Mouse (Mus musculus) hindbrain, embryonic 14.5 days (tissue): ENCODE measurements around the gene Mybl2. TPM values are rescaled to one million over a fixed set of nuclear protein-coding genes. Genes with fewer than 3 reads are reported as not detected.

Experiments
- ATAC-seq: fragments of 200-750 bp; cut with Nextera tagmentation; 2 replicates; pipeline ENCODE4 v1.8.0; 2017; ENCODE audit warnings: moderate number of reproducible peaks, mild to moderate bottlenecking, moderate TSS enrichment, moderate library complexity; ENCODE audit not compliant: low FRiP score
- DNase-seq: peaks from one replicate; pipeline ENCODE4 v3.0.0-alpha.2; 2015; ENCODE audit warnings: low spot score
- H3K27ac ChIP-seq: fragments of 300-500 bp; sonication (generic); 2 replicates; pipeline ENCODE4 v1.5.1; 2014; ENCODE audit warnings: mild to moderate bottlenecking, moderate library complexity
- H3K27me3 ChIP-seq: fragments of 300-500 bp; sonication (generic); 2 replicates; pipeline ENCODE4 v1.6.1; 2014; ENCODE audit warnings: mild to moderate bottlenecking, low read length, mixed read lengths; ENCODE audit not compliant: control insufficient read depth, insufficient read depth
- H3K36me3 ChIP-seq: fragments of 300-500 bp; sonication (generic); replicated peaks from 2 replicates; pipeline ENCODE4 v1.6.1; 2014; ENCODE audit not compliant: control insufficient read depth, insufficient read depth
- H3K4me1 ChIP-seq: fragments of 300-500 bp; sonication (generic); replicated peaks from 2 replicates; pipeline ENCODE4 v1.6.1; 2014; ENCODE audit warnings: antibody characterized with exemption, low read length, mixed read lengths; ENCODE audit not compliant: control insufficient read depth, insufficient read depth
- H3K4me2 ChIP-seq: fragments of 300-500 bp; sonication (generic); replicated peaks from 2 replicates; pipeline ENCODE4 v1.6.1; 2014; ENCODE audit warnings: mild to moderate bottlenecking, moderate library complexity
- H3K4me3 ChIP-seq: fragments of 300-500 bp; sonication (generic); replicated peaks from 2 replicates; pipeline ENCODE4 v1.5.1; 2014; ENCODE audit warnings: mild to moderate bottlenecking, low read length
- H3K9ac ChIP-seq: fragments of 300-500 bp; sonication (generic); 2 replicates; pipeline ENCODE4 v1.6.1; 2014
- H3K9me3 ChIP-seq: fragments of 300-500 bp; sonication (generic); 2 replicates; pipeline ENCODE4 v1.6.1; 2016; ENCODE audit warnings: low read length; ENCODE audit not compliant: control insufficient read depth
- WGBS: fragments of 180-500 bp; shearing (Covaris S2); extraction: QIAGEN DNeasy Blood & Tissue Kit; methylation state at CpG from one replicate; pipeline ENCODE4 v1.1.7; 2014; 5-methylcytosine and 5-hydroxymethylcytosine counted together
- polyA plus RNA-seq: library from polyadenylated mRNA; unstranded; fragments of >200 nt; fragmentation: Nextera tagmentation; extraction: Ambion mirVana; gene quantifications from 2 replicates; pipeline ENCODE4 v1.2.1, GENCODE M21; 2014

Mybl2 gene
- 3.2 and 3.8 TPM in 2 replicates for polyA plus RNA-seq

DNA sequence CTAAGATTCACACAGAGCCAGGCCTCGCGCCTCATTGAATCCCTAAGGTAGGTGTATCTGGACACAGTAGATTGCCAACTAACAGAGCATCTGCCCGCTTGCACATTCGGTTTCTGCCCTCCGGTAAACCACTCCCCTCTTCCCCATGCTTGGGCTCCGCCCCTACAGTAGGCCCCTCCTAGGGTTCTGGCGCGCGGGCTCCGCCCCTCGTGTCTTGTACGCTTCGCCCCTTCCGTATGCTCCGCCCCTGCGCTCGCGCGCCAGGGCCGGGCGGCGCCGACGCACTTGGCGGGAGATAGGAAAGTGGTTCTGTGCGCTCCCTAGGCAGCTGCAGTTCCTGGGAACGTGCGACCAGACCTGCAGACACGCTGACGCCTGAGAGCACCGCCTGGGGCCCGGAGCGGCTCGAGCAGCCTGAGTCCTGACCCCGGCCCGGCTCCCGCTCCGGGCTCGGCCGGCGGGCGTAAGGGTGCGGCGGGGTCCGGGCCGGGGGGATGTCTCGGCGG, at the start of gene Mybl2:
Mybl2 (plus strand) TSS at position 353 of the 506 bp plus-strand sequence.
- Histone ChIP-seq H3K9ac (peak within 1 kb of the TSS; percentile 46), H3K27me3 (peaks cover 11% of the 10 kb centered on the region; the same call in 1 of the 2 replicates), H3K9me3 (no peaks in the 10 kb centered on the region), H3K4me2 (peak within 1 kb of the TSS; percentile 99), H3K4me3 (peak within 1 kb of the TSS; percentile 55), H3K4me1 (peaks cover 13% of the 10 kb centered on the region; the same call in 1 of the 2 replicates), H3K27ac (no peak within 1 kb of the TSS), H3K36me3 (no peaks in the 10 kb centered on the region)
- ATAC-seq (peak; percentile 98), DNase-seq (peak; percentile 91)
- under 1% methylated on average over 47 of the region's 48 CpGs for WGBS

DNA sequence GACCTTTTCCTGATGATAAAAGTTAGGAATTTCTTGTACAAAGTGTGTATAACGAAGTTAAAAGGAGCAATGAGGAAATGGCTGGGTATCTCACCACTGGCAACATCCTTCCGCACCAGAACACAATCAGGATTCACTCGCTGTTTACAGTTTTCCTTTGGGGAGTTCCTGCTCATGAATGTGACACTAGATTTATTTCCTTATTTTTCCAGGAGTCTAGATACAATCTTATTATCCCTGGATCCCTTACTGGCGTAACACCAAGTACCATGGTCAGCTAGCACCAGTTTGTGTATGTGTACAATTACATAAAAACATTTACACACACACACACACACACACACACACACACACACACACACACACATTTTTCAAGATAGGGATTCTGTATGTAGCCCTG, 47.2 kb upstream of the Mybl2 start:
- no peak overlapping the region for H3K4me3 ChIP-seq
- DNase-seq (no peak), ATAC-seq (no peak)
- H3K9me3 ChIP-seq, result no peaks in the 10 kb centered on the region
- H3K9ac ChIP-seq, result no peak overlapping the region
- no peak overlapping the region for H3K4me2 ChIP-seq
- no peaks in the 10 kb centered on the region for H3K27me3 ChIP-seq
- 82% methylated on average over 4 of the region's 4 CpGs for WGBS
- no peaks in the 10 kb centered on the region for H3K36me3 ChIP-seq
- no peaks in the 10 kb centered on the region for H3K4me1 ChIP-seq
- no peak overlapping the region for H3K27ac ChIP-seq

DNA sequence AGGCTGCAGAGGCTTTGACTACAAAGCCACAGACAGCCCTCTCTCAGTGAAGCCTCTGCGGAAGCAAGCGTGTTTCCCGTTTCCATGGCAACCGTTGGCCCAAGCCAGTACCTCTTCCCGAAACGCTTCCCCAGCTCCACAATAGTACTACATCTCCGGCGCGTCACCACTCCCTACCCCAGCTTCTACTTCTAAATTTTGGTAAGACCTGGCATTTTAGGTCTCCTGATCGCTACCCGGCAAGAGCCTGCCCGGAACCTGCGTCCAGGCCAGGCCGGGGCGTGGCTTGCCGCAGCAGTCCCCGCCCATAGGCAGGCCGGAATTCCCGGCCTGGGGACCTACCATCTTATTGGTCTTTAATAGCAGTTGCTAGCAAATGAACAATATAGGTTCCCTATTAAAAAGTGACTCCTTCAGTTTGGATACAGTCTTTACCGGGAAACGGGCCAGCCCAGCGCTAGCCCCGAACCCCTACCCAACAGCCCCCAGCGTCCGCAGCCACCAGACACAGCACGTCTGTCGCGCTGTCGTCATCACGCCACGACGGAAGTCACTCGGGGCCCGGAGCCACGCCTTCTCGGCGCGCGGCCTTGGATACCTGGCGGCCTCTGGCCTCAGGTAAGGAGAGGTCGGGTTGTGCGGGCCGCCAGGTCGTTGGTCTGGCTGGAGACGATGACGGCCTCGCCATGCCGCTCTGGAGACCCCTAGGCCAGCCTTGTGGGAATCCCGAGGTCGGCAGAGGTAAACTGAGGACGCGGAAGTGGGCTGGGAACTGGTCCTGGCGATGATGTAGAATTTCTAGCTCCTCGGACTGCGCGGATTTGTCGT, 37.4 kb upstream of the Mybl2 start, which contains the start of gene Ift52:
Ift52 (plus strand) TSS at position 439 of the 828 bp plus-strand sequence.
- Histone ChIP-seq H3K4me2 (peak within 1 kb of the TSS; percentile 59), H3K4me1 (peaks cover 7% of the 10 kb centered on the region; the same call in 1 of the 2 replicates), H3K27me3 (no peaks in the 10 kb centered on the region), H3K9ac (peak within 1 kb of the TSS; percentile 70), H3K36me3 (0 out of 2 replicates have a peak, but pooled peaks cover 2% of the 10 kb centered on the region), H3K27ac (peak within 1 kb of the TSS; percentile 85), H3K9me3 (no peaks in the 10 kb centered on the region), H3K4me3 (peak within 1 kb of the TSS; percentile 54)
- peak; percentile 93 for DNase-seq
- ATAC-seq, result peak; percentile 96
- under 1% methylated on average over 57 of the region's 57 CpGs for WGBS

DNA sequence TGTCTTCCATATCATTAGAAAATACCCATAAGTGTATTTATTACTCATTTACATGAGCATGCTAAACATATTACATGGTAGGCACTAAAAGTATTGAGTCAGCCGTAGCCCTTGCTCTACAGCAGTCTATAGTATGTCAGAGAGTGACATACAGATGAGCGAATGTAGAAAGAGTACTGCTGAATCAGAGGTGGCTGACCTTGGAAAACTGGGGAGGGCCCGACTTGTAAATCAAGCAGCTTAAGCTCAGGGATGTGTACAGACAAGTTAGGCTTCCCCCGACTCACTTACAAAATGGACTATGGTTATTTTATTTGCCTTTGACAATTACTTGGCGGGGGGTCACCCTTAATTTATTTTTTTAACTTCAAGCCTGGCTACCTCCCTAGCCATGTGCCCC, 23.2 kb upstream of the Mybl2 start:
- DNase-seq (no peak), ATAC-seq (no peak)
- Histone ChIP-seq H3K4me2 (no peak overlapping the region), H3K4me1 (no peaks in the 10 kb centered on the region), H3K36me3 (peaks cover 99% of the 10 kb centered on the region), H3K27ac (no peak overlapping the region), H3K27me3 (no peaks in the 10 kb centered on the region), H3K9ac (no peak overlapping the region), H3K9me3 (no peaks in the 10 kb centered on the region), H3K4me3 (no peak overlapping the region)
- 90% methylated on average over 5 of the region's 5 CpGs for WGBS

DNA sequence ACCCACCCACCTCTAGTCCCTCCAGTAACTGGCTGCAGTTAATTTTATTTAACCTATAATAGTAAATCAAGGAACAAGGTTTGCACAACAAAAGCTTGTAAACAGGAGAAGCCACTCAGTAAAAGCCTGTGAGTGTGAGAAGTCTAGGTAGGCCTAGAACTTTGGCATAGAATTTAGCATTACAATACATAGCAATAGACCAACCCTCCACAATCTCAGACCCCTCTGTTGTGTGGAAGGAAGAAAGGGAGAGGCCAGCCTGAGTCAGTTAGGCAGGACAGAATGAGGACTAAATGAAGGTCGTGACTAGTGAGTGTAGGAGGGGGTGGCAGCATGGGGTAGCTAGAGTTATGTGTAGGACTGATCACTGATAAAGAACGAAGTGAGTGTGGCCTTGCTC, 22.7 kb upstream of the Mybl2 start:
- Histone ChIP-seq H3K36me3 (peaks cover 99% of the 10 kb centered on the region), H3K9ac (no peak overlapping the region), H3K4me1 (no peaks in the 10 kb centered on the region), H3K27ac (no peak overlapping the region), H3K9me3 (no peaks in the 10 kb centered on the region), H3K4me3 (no peak overlapping the region), H3K27me3 (no peaks in the 10 kb centered on the region), H3K4me2 (no peak overlapping the region)
- WGBS, result 83% methylated on average over 2 of the region's 2 CpGs
- DNase-seq, result no peak
- ATAC-seq, result no peak

DNA sequence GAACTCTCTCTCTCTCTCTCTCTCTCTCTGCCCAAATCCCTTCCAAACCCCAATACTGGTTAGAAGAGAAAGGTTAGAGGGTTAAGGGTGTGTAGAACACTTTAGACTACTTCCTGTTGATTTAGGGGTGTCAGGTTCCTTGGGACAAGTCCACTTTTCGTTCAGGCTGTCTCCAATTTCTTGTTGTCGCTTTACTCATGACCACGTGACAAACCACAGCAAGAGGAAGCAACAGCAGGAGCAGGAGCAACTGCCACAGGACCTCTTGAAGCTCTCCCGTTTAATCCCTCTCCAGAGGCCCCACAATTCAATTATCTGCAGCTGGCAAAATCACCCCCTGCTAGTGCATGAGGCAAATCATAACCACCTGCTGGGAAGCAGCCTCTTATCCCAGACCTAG, 21.9 kb upstream of the Mybl2 start:
- Histone ChIP-seq H3K27me3 (no peaks in the 10 kb centered on the region), H3K27ac (no peak overlapping the region), H3K9me3 (no peaks in the 10 kb centered on the region), H3K4me2 (no peak overlapping the region), H3K9ac (no peak overlapping the region), H3K36me3 (peaks cover 99% of the 10 kb centered on the region), H3K4me1 (no peaks in the 10 kb centered on the region), H3K4me3 (no peak overlapping the region)
- no peak for ATAC-seq
- WGBS, result 61% methylated on average over 4 of the region's 4 CpGs
- DNase-seq, result no peak

DNA sequence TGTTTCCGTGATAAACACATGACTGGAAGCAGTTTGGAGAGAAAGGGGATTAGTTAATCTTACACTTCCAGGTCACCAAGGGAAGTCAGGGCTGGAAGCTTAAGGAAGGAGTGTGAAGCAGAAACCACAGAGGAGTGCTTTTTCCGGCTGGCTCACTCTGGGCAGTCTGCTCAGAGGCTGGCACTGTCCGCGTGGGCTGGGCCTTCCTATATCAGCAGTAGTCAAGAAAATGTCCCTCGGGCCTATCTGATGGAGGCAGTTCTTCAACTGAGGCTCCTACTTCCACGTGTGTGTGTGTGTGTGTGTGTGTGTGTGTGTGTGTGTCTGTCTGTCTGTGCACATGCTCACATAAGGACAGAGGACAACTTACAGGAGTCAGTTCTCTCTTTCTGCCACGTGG, 14.5 kb upstream of the Mybl2 start:
- no peak overlapping the region for H3K9ac ChIP-seq
- H3K27me3 ChIP-seq, result no peaks in the 10 kb centered on the region
- 89% methylated on average over 7 of the region's 7 CpGs for WGBS
- H3K4me2 ChIP-seq, result no peak overlapping the region
- DNase-seq, result no peak
- H3K4me3 ChIP-seq, result no peak overlapping the region
- H3K4me1 ChIP-seq, result no peaks in the 10 kb centered on the region
- no peak overlapping the region for H3K27ac ChIP-seq
- H3K36me3 ChIP-seq, result peaks cover 92% of the 10 kb centered on the region
- no peak for ATAC-seq
- H3K9me3 ChIP-seq, result no peaks in the 10 kb centered on the region

DNA sequence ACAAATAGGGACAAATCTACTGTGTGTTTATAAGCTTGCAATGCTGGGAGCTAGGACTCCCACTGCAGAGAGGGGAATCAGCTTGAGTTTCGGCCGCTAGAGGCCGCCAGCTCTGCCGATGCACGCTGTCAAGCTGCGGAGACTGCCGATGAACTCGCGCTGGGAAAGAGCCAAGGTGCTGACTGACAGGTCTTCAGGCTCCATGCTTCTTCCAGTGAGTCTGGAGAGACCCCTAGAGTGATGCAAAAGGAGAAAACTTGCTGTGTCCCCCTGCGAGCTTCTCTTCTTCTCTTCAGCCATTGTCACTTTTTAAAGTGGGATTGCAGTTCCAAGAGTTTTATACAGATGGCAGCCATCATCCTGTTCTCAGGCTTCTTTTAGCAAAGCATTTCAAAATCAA, 6.4 kb upstream of the Mybl2 start:
- Histone ChIP-seq H3K36me3 (peaks cover 43% of the 10 kb centered on the region), H3K4me1 (no peaks in the 10 kb centered on the region), H3K4me3 (no peak overlapping the region), H3K27me3 (no peaks in the 10 kb centered on the region), H3K9ac (no peak overlapping the region), H3K4me2 (peak overlapping the region; percentile 53), H3K9me3 (no peaks in the 10 kb centered on the region), H3K27ac (no peak overlapping the region)
- DNase-seq (peak; percentile 89), ATAC-seq (peak; percentile 62; the same call in 1 of the 2 replicates)
- WGBS, result 5% methylated on average over 10 of the region's 10 CpGs

DNA sequence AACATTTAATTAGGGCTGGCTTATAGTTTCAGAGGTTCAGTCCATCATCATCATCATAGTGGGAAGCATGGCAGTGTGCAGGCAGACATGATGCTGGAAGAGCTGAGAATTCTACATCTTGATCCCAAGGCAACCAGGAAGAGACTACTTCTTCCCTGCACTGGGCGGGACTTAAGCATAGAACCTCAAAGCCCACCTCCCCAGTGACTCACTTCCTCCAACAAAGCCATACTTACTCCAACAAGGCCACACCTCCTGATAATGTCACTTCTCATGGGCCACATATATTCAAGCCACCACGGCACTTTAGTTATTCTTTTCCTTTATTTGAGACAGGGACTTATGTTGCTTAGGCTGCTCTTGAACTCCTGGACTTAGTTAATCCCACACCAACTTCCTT, 5.4 kb upstream of the Mybl2 start:
- ATAC-seq (no peak), DNase-seq (no peak)
- H3K36me3 ChIP-seq, result peaks cover 33% of the 10 kb centered on the region
- no peak overlapping the region for H3K4me2 ChIP-seq
- WGBS, result 91% methylated on average over 2 of the region's 2 CpGs
- H3K27ac ChIP-seq, result no peak overlapping the region
- no peaks in the 10 kb centered on the region for H3K27me3 ChIP-seq
- H3K9ac ChIP-seq, result no peak overlapping the region
- H3K4me3 ChIP-seq, result no peak overlapping the region
- no peaks in the 10 kb centered on the region for H3K9me3 ChIP-seq
- 0 out of 2 replicates have a peak, but pooled peaks cover 4% of the 10 kb centered on the region for H3K4me1 ChIP-seq
